Mouse (Mus musculus) megakaryocyte progenitor cell, adult 5-6 weeks (primary cell): ENCODE results near the gene Aebp1. TPM values are rescaled to one million over a fixed set of nuclear protein-coding genes. Genes with fewer than 3 reads are reported as not detected.

Experiments used
- ATAC-seq: replicated peaks from 2 replicates; pipeline ENCODE4 v1.8.0; 2016; ENCODE audit warnings: mild to moderate bottlenecking, moderate TSS enrichment, inconsistent platforms; ENCODE audit not compliant: poor library complexity
- total RNA-seq, 2 experiments: library from RNA; stranded (forward) in 1 of 2; stranded (reverse) in 1 of 2; fragments of 157-497, 149-512 nt in 1 of 2; fragments of 200-1000 nt in 1 of 2; gene quantifications; 2 replicates each; pipeline versions ENCODE4 v1.2.3 to v1.2.4; 2015 to 2017

Gene Aebp1
- total RNA-seq, 2 experiments from 2014 or later = not detected

DNA sequence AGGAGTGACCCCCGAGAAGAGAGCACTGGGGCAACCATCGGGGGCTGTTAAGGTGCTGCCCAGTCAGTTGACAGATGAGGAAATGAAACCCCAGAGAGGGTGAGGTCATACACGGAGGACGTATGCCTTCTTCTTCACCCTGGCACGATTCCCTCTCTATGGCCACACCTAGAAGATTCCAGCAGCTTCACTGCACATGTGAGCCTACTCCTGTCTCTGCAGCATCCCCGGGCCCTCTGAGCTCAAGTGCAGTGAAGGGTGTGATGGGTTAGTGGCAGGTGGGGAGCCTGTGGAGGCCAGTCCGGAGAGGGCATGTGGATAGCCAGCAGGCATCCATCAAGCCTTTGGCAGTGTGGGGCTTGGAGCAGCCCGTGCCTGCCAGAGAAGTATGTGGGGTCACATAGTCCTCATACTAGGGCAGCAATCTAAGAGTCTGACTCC, 30.4 kb downstream of the Aebp1 start:
- ATAC-seq = peak; percentile 39; the same call in 1 of the 2 replicates

DNA sequence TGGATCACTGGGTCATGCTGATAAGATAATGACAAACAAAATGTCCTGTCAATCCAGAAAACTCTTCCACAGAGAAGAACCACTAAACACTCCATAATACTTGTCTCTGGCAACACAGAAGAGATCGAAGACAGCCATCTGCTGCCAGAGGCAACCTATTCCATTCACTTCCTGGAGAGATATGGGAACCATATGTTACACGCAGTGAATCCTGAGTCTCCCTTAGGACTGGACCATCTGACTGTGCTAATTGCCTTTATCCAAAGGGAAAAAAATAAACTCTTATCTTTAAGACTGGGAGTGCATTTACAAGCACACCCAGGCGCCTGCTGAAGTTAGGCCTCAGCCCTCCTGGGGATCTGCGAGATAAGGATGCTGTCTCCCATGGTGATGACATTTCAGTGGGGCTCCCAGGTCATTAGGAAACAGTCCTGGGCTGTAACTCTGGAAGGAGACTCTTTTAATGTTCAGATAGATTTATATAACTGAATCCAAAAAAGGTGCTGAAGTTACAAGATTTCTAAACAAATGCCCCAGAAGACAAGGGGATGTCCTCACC, 31.1 kb downstream of the Aebp1 start:
- ATAC-seq = no peak

DNA sequence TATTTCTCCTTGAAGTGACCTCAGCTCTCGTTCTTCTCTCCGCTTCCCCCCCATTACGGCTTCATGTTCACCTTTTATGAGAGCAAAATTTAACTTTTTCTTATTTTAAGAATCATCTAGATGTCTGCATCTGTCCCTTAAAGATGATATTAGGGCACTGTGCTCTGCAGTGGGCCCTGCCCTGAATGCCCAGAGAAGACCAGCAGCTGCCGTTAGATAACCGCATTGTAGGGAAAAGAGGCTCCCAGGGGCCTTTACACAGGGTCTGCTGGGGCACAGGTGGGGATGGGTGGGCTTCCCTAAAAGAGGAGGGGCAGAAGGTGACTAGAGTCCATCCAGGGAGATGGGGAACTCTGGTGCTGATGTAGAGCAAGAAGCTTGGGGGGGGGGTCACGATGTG, 32.1 kb downstream of the Aebp1 start:
- ATAC-seq = no peak

DNA sequence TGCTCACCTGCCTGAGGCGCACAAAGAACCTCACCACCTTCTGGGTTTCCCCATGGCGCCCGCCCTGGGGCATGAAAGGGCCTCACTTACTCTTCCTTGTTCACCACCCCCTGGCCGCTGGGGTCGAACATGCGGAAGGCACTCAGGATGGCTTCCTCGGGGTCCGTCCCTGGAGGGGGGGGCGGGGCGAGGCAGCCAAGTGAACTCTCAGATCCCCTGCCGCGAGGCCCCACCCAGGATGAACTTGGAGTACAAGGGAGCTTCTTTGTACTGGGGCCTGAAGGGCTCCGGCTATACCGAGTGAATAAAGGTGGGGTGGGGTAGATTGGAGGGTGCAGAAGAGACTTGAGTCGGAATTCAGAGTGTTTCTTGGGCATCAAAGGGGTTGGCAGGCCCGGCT, 35.5 kb downstream of the Aebp1 start:
- ATAC-seq = no peak; the same call in 1 of the 2 replicates

DNA sequence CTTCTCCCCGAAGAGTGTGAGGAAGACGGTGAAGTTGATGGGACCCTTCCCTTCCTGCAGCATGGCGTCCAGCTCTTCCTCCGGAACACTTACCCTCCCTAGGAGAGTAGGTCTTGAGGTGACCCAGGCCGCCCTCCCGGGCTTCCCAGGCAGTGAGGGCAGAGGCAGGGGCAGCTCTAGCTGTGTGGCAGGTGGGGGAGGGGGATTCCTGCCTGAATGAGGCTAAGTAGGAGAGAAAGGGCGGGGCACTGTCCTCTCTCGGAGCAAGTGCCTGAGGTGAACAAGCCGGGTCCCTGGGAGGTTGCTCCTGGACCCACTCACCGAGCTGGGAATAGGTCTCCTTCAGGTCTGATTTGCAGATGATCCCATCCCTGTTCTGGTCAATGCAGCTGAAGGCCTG, 36.1 kb downstream of the Aebp1 start:
- no peak for ATAC-seq

DNA sequence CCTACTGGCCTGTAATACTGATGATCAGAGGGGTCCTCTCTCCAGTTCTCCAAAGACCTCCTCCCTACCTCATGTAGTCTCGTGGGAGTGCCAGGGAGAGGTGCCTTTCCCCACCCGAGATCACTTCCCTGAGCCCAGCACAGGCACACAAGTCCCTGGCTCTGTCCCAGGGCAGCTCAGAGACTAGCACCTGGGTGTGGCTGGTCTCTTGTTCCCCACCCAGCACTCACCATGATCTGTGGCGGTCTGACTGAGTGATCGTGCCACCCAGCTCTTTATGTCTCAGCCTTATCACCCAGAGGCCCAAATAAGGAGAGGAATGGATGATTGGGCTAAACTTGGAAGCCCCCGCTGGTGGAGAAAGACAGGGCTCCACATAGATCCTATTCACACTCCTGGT, 36.8 kb downstream of the Aebp1 start, which contains the start of gene Myl7:
Gene Myl7, minus strand, starts transcription at position 252 of the 400 bp plus-strand sequence.
- peak; percentile 74 for ATAC-seq

DNA sequence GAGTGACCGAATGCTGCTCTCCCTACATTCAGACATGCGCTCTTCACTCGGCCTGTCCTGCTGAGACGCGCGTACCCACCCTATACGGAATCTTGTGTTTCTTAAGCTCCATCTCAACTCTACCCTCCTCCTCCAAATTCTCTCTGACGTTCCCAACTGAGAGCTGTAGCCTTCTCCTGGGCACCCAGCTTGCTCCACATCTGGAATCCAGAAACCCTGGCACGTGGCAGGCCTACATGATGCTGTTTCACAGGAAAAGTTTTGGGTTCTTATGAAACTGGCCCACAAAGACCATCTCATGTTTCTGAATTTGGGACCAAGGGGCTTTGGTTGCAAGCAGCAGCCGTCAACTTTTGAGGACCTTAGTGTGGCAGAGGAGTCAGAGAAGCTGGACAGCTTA, 37.5 kb downstream of the Aebp1 start:
- ATAC-seq = no peak

DNA sequence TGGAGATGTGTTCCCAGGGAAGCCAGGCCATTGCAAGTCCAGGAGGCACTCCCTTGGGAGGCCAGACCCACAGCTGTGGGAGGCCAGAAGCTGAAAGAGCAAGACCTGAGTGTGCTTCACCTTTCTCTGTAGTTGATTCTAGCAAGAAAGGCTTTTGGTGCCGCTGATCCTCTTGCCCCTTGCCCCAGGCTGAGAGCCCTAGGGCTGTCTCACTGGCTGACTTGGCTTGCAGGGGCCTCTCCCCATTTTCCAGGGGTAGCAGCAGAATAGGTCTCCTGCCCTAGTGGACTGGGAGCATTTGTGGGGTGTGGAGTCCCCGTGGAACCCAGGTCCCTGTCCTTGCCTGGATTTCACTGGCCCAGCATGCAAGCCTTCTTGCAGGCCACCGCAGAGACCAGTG, 39.6 kb downstream of the Aebp1 start:
- ATAC-seq = no peak

DNA sequence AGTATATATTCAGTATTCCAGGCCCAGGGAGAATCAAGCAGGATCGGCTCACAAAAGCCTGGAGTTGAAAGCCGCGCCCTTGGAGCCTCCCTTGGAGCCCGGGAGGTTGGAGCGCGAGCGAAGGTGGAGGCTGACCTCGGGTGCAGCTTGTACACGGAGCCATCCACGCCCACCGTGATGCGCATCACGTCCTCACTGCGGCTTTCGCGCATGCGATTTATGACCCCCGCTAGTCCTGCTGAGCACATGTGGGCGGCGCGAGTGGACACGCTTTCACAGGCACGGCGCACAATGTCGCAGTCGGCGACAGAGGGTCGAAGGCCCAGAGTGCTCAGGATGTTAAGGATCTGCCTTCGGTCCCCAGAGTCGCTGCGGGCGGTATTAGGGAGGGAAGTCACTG, 40.2 kb downstream of the Aebp1 start:
- peak; percentile 41; the same call in 1 of the 2 replicates for ATAC-seq

DNA sequence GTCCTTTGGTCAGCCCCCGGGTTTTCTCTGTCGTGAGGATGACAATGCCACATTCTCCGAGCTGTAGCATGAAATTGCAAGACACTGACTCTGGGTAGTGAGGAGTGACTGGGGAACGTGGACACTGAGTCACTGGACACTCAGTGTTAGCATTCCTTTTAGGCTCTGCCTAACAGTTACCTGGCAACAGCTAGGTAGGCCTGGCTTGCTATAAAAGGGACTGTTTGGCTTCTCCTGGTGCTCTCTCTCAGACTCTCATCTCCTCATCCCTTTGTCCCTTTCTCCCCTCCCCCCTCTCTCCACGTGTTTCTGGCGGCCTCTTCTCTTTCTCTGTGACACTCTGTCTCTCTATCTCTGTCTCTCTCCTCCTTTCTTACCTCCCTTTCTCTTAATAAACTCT, 40.6 kb downstream of the Aebp1 start:
- ATAC-seq = no peak

DNA sequence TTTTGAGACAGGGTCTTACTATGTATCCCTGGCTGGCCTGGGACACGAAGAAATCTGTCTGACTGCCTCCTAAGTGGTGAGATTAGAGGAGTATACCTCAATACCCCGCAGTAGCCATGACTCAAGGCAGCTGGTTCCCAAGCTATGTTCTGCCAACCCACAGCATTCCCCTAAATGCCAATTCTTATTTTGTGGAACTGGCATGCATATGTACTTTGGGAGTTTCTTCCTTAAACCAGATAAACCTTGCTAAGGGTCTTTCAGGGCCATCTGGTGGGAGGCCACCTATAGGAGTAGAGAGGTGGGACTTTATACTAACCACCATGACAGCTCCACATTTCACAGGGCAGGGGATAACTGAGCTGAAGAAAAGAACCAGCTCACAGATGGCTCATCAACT, 42.1 kb downstream of the Aebp1 start:
- no peak for ATAC-seq

DNA sequence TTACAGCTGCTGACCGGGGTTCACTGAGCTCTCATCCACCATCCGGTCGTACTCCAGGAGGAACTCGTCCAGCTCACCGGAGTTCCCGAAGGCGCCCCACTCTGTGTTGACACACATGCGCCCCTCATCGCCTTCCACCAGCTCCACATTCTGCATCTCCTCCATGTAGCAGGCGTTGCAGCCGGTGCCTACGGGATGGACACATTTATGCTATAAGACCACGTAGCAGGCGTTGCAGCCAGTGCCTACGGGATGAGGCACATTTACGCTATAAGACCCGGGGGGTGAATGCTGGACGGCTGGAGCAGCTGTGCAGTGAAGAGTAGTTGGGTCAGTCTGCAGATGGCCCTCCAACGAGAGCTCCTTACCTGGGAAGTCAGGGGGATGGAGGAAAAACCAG, 42.6 kb downstream of the Aebp1 start:
- ATAC-seq = no peak

DNA sequence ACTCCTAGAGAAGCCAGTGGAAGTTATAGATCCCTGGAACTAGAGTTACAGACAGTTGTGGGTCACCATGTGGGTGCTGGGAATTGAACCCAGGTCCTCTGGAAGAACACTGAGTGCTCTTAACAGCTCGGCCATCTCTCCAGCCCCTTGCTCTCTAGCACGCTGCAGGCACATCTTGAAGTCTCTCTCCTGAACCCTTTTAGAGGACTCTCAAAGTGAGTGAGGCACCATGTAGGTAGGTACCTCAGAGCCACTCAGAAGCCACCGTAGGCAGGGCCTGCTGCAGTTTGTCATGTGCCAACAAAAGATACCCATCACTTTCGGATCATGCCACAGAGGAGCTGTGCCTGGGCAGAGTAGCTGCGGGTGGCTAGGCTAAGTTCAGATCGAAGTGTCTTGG, 43.1 kb downstream of the Aebp1 start:
- ATAC-seq = no peak

DNA sequence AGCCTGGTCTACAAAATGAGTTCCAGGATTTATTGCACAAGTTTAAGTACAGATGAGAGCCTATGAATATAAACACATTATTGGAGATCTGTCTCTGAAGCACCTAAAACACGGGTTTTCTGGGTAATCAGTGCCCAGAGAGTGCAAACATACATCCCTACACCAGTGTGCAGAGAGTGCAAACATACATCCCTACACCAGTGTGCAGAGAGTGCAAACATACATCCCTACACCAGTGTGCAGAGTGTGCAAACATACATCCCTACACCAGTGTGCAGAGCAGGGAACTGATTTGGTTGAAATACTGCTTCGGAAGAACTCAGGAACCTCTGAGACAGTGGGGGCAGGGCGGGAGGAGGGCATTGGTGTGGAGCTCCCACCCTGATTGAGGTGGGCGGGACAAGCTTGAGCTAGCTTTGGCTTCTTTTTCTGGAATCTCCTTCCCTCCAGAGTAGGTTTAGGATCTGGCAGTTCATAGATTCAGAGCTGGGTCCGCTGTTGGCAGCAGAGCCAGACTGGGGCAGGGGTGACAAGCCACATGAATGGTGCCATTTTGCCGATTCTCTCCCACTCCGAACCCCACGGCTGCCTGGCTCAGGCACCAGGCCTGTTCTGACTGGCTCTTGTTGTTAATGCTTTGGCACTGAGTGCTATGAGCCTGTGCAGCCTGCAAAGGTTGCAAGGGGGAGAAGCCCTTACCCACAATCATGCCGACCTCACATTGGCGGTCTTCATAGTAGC, 44.2 kb downstream of the Aebp1 start:
- ATAC-seq = no peak

DNA sequence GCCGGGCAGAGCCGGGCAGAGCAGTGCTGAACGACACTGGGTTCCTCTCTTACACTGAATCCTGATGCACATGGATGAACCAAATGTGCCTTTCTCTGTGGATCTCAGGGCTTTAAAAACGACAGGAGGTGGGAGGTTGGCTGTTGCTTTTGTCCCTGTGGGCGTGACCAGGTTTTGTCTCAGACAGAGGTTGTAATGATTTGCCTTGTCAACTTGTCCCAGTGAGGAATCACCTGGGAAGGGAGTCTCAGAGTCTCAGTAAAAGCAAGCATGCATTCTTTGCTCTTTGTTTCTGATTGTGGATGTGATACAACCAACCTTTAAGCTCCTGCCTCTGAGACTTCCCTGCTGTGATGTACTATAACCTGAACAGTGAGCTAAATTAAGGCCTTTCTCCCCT, 45.3 kb downstream of the Aebp1 start:
- no peak for ATAC-seq

DNA sequence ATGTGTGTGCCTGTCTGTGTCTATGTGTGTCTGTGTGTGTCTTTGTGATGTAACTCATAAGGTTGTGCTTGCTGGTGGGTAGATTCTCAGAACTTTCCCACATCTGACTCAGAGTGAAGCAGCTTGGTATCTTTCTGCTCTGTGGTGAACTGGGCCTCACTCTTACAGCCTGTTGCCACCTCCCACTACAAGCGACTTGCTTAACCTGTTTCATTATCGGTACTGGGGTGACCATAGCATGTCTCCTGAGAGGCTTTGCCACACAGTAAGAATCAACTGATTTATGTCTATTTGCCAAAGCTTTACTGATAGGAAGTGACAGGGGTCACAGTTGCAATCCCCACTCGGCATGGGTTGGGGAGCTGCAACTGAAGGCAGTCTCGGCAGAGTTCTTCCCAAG, 46.9 kb downstream of the Aebp1 start:
- ATAC-seq = no peak

DNA sequence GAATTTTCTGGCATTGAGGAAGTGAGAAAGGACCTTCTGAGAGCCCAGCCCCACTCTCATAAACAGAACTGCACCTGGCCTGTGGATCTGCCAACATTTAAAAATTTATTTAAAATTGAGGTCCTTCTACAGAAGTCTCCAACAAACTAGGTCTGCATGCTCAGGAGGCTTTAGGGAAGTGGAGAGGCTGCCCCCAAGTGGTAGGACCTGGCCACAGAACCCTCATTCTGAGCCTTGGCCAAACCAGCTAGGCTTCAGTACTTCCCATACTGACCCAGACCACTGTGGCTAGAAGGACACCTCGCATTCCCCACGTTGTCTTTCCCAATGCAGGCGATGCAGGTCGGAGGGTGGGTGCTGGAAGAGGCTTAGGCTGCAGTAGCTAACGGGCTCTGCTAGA, 50.9 kb downstream of the Aebp1 start:
- ATAC-seq = peak; percentile 90

DNA sequence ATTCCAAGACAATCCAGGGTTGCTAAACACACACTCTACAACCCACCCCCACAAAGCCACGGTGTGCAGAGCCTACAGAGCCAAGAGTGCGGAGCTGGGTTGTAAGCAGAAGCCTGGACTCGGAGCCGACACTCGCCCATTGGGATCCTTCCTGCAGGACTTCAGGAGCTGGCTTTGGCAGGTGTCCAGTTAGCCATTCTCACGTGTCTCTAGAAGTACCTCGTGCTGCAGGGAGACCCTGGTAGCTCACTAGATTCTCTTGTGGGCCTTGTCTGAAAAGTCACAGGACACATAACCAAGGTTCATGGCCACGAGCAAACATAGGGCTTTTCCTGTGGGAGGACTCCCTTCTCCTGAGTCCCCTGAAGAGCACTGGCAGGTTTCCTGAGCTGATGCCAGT, 51.5 kb downstream of the Aebp1 start:
- ATAC-seq = no peak

DNA sequence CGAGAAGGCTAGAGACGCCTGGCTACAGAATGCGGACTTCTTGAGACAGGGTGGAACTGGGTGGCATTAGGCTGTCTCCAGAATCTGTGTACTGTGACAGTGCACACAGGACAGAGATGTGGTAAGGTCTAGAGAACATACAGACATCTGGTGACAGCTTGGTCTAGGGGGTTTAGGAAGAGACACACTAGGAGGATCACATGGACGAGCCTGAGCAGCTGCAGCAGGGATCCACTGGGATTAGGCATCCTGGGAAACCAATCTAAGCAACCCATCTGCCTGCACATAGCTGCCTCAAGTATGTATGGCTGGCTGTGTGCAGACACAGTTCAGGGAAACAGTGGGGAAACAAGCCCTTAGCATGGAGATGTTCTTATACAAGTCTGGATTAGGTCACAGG, 52.2 kb downstream of the Aebp1 start:
- no peak for ATAC-seq

DNA sequence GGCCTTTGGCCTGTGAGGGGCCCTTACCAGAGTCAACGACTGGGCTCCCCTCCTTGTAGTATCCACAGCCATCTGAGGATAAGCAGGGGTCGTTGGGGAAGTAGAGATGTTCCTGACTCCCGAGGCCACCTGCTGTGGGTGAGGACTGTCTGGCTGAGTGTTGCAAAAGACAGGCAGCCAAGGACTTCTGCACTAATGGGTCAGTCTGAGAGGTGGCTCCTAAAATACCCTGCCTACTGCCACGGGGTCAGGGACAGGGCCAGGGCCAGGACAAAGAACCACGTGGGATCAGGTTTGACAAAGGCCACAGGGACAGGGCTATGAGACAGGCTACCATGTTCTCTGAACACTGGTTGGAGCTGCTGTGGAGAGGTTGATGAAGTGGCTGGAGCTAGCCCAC, 53.2 kb downstream of the Aebp1 start:
- ATAC-seq = no peak

DNA sequence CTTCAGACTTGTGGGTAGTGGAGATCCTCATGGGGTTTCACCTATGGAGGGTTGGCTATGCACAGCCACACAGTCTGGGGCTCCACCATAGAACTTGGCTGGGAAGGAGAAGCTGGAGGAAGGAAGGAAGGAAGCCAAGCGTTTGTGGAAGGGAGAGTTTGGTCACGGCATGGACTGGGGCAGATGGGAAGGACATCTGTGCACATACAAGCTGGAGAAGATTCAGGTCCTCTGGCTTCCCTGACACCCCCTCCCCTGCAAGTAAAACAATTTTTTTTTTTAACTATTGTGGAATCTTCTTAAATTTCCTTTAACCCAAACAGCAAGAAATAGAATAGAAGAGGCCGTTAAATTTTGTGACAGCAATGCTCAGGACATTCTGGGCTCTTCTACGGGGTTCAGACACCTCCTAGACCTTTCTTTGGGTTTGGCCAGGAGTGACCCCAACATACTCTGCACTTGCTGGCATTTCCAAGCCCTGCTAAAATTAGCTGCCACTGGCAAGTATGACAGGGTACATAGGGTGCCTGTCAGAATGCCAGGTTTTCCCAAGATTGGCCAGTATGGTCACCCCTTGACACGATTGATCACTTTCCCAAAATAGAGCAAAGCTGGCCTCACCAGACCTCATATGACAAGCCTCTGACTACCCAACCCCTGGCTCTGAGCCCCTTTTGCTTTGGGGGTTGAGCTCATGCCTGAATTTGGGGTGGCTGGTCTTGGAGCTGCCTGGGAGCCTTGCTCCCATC, 53.9 kb downstream of the Aebp1 start:
- ATAC-seq = no peak

DNA sequence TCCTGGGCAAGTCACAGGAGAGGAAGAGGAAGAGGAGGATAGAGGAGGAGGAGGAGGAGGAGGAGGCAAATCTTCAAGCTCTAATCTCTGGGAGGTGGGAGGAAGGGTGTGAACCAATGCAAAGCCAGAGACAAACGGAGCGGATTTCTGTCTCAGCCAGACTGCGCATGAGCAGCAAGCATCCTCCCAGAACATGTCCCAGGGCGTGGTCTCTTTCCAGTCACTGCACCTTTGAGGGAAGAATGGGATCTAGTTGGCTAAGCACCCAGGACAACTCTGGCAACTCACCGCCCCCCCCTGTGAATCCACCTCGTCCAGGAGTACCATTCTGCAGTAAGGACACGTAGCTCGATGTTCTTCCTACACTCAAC, 54.4 kb downstream of the Aebp1 start:
- no peak for ATAC-seq
